Mouse (Mus musculus): ENCODE results near the gene Pabpn1.

The Pabpn1 gene

GRCm38 (mm10) chr14:54892200-54892599, at the start of gene Pabpn1:
Gene Pabpn1 (plus strand): TSS chr14:54892500.
- no peak for DNase-seq

GRCm38 (mm10) chr14:54843461-54843860, 48.8 kb upstream of the Pabpn1 start:
- peak in 1 of 2 experiments; percentile 28 for DNase-seq

GRCm38 (mm10) chr14:54855726-54856125, 36.6 kb upstream of the Pabpn1 start:
- DNase-seq, result no peak

- no peak for DNase-seq
Measured at GRCm38 (mm10) chr14:54856703-54857102, 35.6 kb upstream of the Pabpn1 start.

GRCm38 (mm10) chr14:54857891-54858290, 34.4 kb upstream of the Pabpn1 start:
- peak; percentile 62 to 64 for DNase-seq

GRCm38 (mm10) chr14:54860511-54860910, 31.8 kb upstream of the Pabpn1 start:
- peak; percentile 80 to 85 for DNase-seq

- peak; percentile 94 for DNase-seq
Measured at GRCm38 (mm10) chr14:54863501-54864312, 28.6 kb upstream of the Pabpn1 start.

- no peak for DNase-seq
Measured at GRCm38 (mm10) chr14:54864313-54865036, 27.8 kb upstream of the Pabpn1 start.

GRCm38 (mm10) chr14:54865626-54866025, 26.7 kb upstream of the Pabpn1 start:
- no peak for DNase-seq

GRCm38 (mm10) chr14:54866268-54866667, 26.0 kb upstream of the Pabpn1 start:
- no peak for DNase-seq

GRCm38 (mm10) chr14:54866936-54867335, 25.4 kb upstream of the Pabpn1 start:
- peak in 1 of 2 experiments; percentile 32 for DNase-seq

- DNase-seq, result no peak
Measured at GRCm38 (mm10) chr14:54868026-54868425, 24.3 kb upstream of the Pabpn1 start.

GRCm38 (mm10) chr14:54870861-54871260, 21.4 kb upstream of the Pabpn1 start, which contains the start of gene Homez:
Gene Homez (minus strand): TSS chr14:54870961.
- no peak for DNase-seq

GRCm38 (mm10) chr14:54874165-54874564, 18.1 kb upstream of the Pabpn1 start:
- no peak for DNase-seq

GRCm38 (mm10) chr14:54875844-54876538, 16.3 kb upstream of the Pabpn1 start:
- DNase-seq, result no peak

- DNase-seq, result peak; percentile 92 to 95
Measured at GRCm38 (mm10) chr14:54876539-54877047, 15.7 kb upstream of the Pabpn1 start.

GRCm38 (mm10) chr14:54877048-54877715, 15.1 kb upstream of the Pabpn1 start, which contains the start of gene Ppp1r3e:
Gene Ppp1r3e (minus strand): TSS chr14:54877550.
- DNase-seq, result peak; percentile 75 to 77

GRCm38 (mm10) chr14:54883154-54884021, 8.9 kb upstream of the Pabpn1 start, which contains the start of the genes Bcl2l2 and Gm20521:
Gene Bcl2l2 (plus strand): TSS chr14:54883377.
Gene Gm20521 (plus strand): TSS chr14:54883441.
- peak; percentile 80 to 88 for DNase-seq

- DNase-seq, result peak in 1 of 2 experiments; percentile 16
Measured at GRCm38 (mm10) chr14:54884022-54884712, 8.1 kb upstream of the Pabpn1 start.

- no peak for DNase-seq
Measured at GRCm38 (mm10) chr14:54885309-54885708, 7.0 kb upstream of the Pabpn1 start.
